Mouse (Mus musculus): ENCODE data around the gene Tshz2. TPM values are rescaled to one million over a fixed set of nuclear protein-coding genes. Genes with fewer than 3 reads are reported as not detected.
A peak's percentile ranks its signal among the peaks of the same experiment; 100 is the strongest.

Tshz2 gene
- polyA plus RNA-seq, 1 experiment from 2014 or later, result 1.2 TPM

DNA sequence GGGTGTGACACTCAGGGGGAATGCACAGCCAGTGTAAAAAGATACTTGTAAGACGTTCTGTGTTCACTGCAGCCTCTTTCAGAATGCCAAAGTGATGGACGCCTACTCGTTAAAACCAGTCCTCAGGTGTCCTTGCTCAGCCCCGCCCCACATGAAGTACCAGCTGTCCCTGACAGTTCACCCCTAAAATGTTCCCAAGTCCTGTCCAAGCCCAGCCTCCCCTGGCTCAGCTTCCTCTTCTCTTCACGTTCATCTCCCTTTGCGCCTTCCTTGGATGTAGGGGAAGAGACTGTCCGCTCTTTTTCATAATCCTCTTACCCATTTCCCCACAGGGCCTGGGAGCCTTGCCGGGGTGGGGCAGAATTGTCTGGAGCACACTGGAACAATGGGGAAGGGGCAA, 374.0 kb downstream of the Tshz2 start:
- Histone ChIP-seq H3K27ac (replicated peaks) (0 out of 2 replicates have a peak overlapping the region, but pooled peaks have one; percentile 7), H3K36me3 (no peaks in the 10 kb centered on the region), H3K4me1 (peaks cover 54% of the 10 kb centered on the region), H3K9me3 (replicated peaks) (peaks cover 7% of the 10 kb centered on the region; the same call in 1 of the 2 replicates), H3K4me3 (no peak overlapping the region), H3K27me3 (ENCODE audit: low read depth, poor library complexity, severe bottlenecking) (no peaks in the 10 kb centered on the region)
- no peak for DNase-seq (ENCODE audit: low spot score)
- WGBS, result 83% methylated on average over 8 of the region's 8 CpGs

DNA sequence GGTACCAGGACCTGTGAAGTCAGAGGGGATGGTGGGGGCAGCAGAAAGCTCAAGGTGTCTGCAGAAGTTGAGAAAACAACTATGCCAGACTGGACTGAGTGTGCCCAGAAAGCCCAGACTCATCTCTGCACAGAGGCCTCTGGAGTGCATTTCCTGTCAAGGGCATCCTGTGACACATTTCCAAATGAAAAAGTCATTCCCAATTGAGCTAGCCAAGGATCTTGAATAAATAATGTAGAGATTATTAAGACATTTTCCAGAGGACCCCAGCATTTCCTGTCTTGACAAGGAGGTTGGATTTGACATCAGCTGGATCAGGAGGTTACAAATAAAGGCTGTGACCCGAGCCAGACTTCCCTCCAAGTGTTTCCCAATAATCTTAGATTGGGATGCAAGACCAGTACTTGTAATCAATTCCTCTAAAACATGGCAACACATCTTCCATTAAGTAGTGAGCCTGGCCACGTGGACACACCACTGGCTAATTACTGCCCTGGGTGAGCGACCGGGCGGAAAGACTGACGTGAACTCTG, 374.7 kb downstream of the Tshz2 start:
- DNase-seq (ENCODE audit: low spot score), result no peak
- Histone ChIP-seq H3K36me3 (no peaks in the 10 kb centered on the region), H3K27ac (replicated peaks) (0 out of 2 replicates have a peak overlapping the region, but pooled peaks have one; percentile 7), H3K4me1 (peaks cover 58% of the 10 kb centered on the region), H3K27me3 (ENCODE audit: low read depth, poor library complexity, severe bottlenecking) (no peaks in the 10 kb centered on the region), H3K4me3 (no peak overlapping the region), H3K9me3 (replicated peaks) (peaks cover 7% of the 10 kb centered on the region; the same call in 1 of the 2 replicates)
- 72% methylated on average over 6 of the region's 6 CpGs for WGBS

- peaks cover 48% of the 10 kb centered on the region for H3K4me1 ChIP-seq
- no peak overlapping the region for H3K4me3 ChIP-seq
- 53% methylated on average over 11 of the region's 11 CpGs for WGBS
- H3K27me3 ChIP-seq (ENCODE audit: low read depth, poor library complexity, severe bottlenecking), result no peaks in the 10 kb centered on the region
- peak overlapping the region; percentile 76 for H3K27ac ChIP-seq (replicated peaks)
- H3K9me3 ChIP-seq (replicated peaks), result peaks cover 7% of the 10 kb centered on the region; the same call in 1 of the 2 replicates
- DNase-seq (ENCODE audit: low spot score), result no peak
- H3K36me3 ChIP-seq, result no peaks in the 10 kb centered on the region
Measured at GRCm38 (mm10) chr2:170009729-170010128, 376.9 kb downstream of the Tshz2 start.

DNA sequence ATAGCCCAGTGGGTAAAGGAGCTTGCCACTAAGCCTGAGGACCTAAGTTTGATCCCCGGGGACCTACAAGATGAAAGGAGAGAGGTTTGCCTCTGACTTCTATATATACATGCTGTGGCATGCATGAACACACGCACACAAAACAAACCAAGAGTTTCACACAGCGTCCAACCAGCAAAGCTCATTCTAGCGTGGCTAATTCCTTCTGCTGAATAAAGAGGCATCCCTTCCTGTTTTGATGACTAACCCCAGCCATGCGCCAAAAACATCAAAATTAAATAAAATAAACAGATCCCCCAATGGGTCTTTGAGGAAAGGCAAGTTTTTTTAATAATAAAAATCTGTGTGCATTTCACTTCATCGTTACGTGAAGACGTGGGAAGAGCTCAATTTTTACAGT, 379.0 kb downstream of the Tshz2 start:
- 52% methylated on average over 8 of the region's 8 CpGs for WGBS
- peaks cover 7% of the 10 kb centered on the region; the same call in 1 of the 2 replicates for H3K9me3 ChIP-seq (replicated peaks)

DNA sequence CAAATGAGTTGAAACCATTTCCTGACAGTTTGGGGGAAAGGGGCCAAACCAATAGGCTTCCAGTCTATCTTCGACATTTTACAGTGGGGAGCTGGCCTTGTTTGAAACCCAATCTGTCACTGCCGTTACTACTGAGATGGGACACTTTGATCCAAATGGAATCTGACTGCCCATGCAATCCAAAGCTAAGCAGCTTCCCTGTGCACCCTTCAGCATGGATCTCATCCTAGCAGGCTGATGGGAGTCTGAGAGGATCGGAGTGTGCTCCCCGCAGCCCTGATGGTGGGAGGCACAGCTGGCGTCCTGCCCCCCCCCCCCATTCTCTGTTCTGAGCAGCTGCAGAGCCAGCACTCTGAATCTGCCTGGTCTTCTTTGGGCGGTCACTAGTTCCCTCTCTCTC, 384.5 kb downstream of the Tshz2 start:
- DNase-seq (ENCODE audit: low spot score), result no peak
- H3K36me3 ChIP-seq, result no peaks in the 10 kb centered on the region
- 41% methylated on average over 6 of the region's 6 CpGs for WGBS
- H3K4me3 ChIP-seq, result no peak overlapping the region
- H3K9me3 ChIP-seq (replicated peaks), result no peaks in the 10 kb centered on the region
- no peak overlapping the region for H3K27ac ChIP-seq (replicated peaks)
- no peaks in the 10 kb centered on the region for H3K27me3 ChIP-seq (ENCODE audit: low read depth, poor library complexity, severe bottlenecking)
- H3K4me1 ChIP-seq, result peaks cover 18% of the 10 kb centered on the region

More for the DNA sequence above, 379.0 kb downstream of the Tshz2 start:
- no peak overlapping the region for H3K4me3 ChIP-seq
- no peak for DNase-seq (ENCODE audit: low spot score)
- peak overlapping the region; percentile 55 for H3K27ac ChIP-seq (replicated peaks)
- H3K4me1 ChIP-seq, result peaks cover 44% of the 10 kb centered on the region
- H3K36me3 ChIP-seq, result no peaks in the 10 kb centered on the region
- no peaks in the 10 kb centered on the region for H3K27me3 ChIP-seq (ENCODE audit: low read depth, poor library complexity, severe bottlenecking)

- DNase-seq (ENCODE audit: low spot score), result no peak
- Histone ChIP-seq H3K27ac (replicated peaks) (no peak overlapping the region), H3K36me3 (no peaks in the 10 kb centered on the region), H3K9me3 (replicated peaks) (no peaks in the 10 kb centered on the region), H3K27me3 (ENCODE audit: low read depth, poor library complexity, severe bottlenecking) (no peaks in the 10 kb centered on the region), H3K4me1 (peaks cover 14% of the 10 kb centered on the region), H3K4me3 (no peak overlapping the region)
- 92% methylated on average over 7 of the region's 7 CpGs for WGBS
Measured at GRCm38 (mm10) chr2:170017926-170018325, 385.1 kb downstream of the Tshz2 start.

GRCm38 (mm10) chr2:170022953-170023352, 390.1 kb downstream of the Tshz2 start:
- no peaks in the 10 kb centered on the region for H3K4me1 ChIP-seq
- H3K9me3 ChIP-seq (replicated peaks), result 0 out of 2 replicates have a peak, but pooled peaks cover 3% of the 10 kb centered on the region
- H3K27me3 ChIP-seq (ENCODE audit: low read depth, poor library complexity, severe bottlenecking), result no peaks in the 10 kb centered on the region
- H3K36me3 ChIP-seq, result no peaks in the 10 kb centered on the region
- 88% methylated on average over 5 of the region's 5 CpGs for WGBS
- H3K4me3 ChIP-seq, result no peak overlapping the region
- no peak for DNase-seq (ENCODE audit: low spot score)
- H3K27ac ChIP-seq (replicated peaks), result no peak overlapping the region

DNA sequence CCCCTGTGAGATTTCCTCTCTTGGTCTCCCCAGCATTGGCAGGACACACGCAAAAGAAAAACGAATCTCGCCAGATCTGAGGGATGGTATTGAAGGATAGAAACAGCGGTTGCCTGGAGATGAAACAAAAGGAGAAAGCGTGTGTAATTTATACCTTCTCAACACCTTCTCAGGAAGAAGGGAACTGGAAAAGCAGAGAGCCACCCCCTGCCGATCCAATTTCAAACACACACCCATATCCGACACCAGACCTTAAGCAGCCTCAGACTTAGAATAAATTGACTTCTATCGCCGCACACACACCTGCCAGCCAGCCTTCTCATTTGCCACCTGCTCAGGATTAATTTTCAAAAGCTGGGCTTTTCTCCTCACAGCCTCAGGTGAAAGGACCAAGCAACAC, 390.9 kb downstream of the Tshz2 start:
- 82% methylated on average over 9 of the region's 9 CpGs for WGBS
- Histone ChIP-seq H3K27ac (replicated peaks) (no peak overlapping the region; the same call in 1 of the 2 replicates), H3K27me3 (ENCODE audit: low read depth, poor library complexity, severe bottlenecking) (no peaks in the 10 kb centered on the region), H3K4me3 (no peak overlapping the region), H3K9me3 (replicated peaks) (0 out of 2 replicates have a peak, but pooled peaks cover 3% of the 10 kb centered on the region), H3K36me3 (no peaks in the 10 kb centered on the region), H3K4me1 (no peaks in the 10 kb centered on the region)
- no peak for DNase-seq (ENCODE audit: low spot score)

GRCm38 (mm10) chr2:170024939-170025338, 392.1 kb downstream of the Tshz2 start:
- no peak overlapping the region for H3K27ac ChIP-seq (replicated peaks)
- DNase-seq (ENCODE audit: low spot score), result no peak
- WGBS, result 93% methylated on average over 8 of the region's 8 CpGs

GRCm38 (mm10) chr2:170025896-170026295, 393.1 kb downstream of the Tshz2 start:
- Histone ChIP-seq H3K27ac (replicated peaks) (no peak overlapping the region), H3K36me3 (no peaks in the 10 kb centered on the region), H3K4me1 (no peaks in the 10 kb centered on the region), H3K4me3 (no peak overlapping the region), H3K27me3 (ENCODE audit: low read depth, poor library complexity, severe bottlenecking) (no peaks in the 10 kb centered on the region), H3K9me3 (replicated peaks) (0 out of 2 replicates have a peak, but pooled peaks cover 3% of the 10 kb centered on the region)
- no peak for DNase-seq (ENCODE audit: low spot score)
- 97% methylated on average over 6 of the region's 6 CpGs for WGBS

More at GRCm38 (mm10) chr2:170024939-170025338, 392.1 kb downstream of the Tshz2 start:
- no peaks in the 10 kb centered on the region for H3K4me1 ChIP-seq
- H3K36me3 ChIP-seq, result no peaks in the 10 kb centered on the region
- H3K9me3 ChIP-seq (replicated peaks), result 0 out of 2 replicates have a peak, but pooled peaks cover 3% of the 10 kb centered on the region
- no peak overlapping the region for H3K4me3 ChIP-seq
- no peaks in the 10 kb centered on the region for H3K27me3 ChIP-seq (ENCODE audit: low read depth, poor library complexity, severe bottlenecking)

DNA sequence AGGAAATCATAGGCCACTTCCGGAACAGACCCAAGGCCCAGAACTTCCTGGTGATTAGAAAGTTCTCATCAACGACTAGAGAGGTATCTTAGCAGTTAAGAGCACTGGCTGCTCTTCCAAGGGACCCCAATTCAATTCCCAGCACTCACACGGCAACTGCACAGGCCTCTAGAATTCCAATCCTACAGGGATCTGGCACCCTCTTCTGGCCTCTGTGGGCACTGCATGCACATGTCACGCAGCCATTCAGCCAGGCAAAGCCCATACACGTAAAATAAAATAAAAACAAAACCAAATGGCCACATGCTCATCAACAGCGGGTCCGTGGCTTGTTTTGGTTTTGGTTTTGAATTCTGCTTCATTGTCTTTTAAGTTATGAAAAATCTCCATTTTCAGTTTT, 395.0 kb downstream of the Tshz2 start:
- Histone ChIP-seq H3K27ac (replicated peaks) (no peak overlapping the region), H3K27me3 (ENCODE audit: low read depth, poor library complexity, severe bottlenecking) (no peaks in the 10 kb centered on the region), H3K9me3 (replicated peaks) (0 out of 2 replicates have a peak, but pooled peaks cover 3% of the 10 kb centered on the region), H3K4me1 (no peaks in the 10 kb centered on the region), H3K36me3 (no peaks in the 10 kb centered on the region), H3K4me3 (no peak overlapping the region)
- no peak for DNase-seq (ENCODE audit: low spot score)
- 89% methylated on average over 7 of the region's 7 CpGs for WGBS

DNA sequence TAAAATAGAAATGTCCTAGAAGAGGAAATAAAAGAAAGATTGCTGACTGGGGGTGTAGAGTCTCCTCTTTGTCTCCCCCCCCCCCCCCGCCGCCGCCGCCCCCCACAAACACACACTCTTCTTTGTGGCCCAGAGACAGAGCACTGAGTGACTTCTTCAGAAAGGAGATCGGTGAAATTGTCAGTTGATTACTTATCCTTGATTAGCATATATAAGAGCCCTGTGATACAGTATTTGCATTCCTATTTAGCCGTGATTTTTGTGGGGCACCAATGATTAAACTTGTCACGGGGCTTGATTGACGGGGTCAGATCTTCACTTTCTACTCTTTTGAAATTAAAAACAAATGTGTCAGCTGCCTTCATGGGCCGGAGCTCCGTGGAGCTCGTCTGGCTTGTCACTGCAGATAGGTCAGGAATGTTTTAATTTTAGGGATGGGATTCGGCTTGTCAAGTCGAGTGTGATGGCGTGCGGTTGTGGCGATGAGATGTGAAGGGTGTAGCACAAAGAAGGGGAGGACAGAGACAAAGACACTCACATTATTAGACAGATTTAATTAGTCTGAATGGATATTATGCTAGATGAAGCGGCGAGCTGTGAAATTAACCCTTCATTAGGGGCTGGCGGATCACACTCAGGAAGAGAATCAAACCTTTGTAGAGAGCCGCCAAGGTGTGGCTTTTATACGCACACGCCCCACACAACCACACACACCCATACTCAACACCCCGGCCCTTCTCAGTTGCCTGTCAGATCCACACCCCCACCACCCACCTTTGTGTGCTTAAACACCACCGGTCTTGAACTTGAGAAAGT, 395.9 kb downstream of the Tshz2 start:
- no peaks in the 10 kb centered on the region for H3K4me1 ChIP-seq
- 79% methylated on average over 24 of the region's 24 CpGs for WGBS
- DNase-seq (ENCODE audit: low spot score), result no peak
- no peak overlapping the region for H3K4me3 ChIP-seq
- 0 out of 2 replicates have a peak, but pooled peaks cover 3% of the 10 kb centered on the region for H3K9me3 ChIP-seq (replicated peaks)
- no peaks in the 10 kb centered on the region for H3K36me3 ChIP-seq
- H3K27ac ChIP-seq (replicated peaks), result no peak overlapping the region
- H3K27me3 ChIP-seq (ENCODE audit: low read depth, poor library complexity, severe bottlenecking), result no peaks in the 10 kb centered on the region
